Mouse (Mus musculus): ENCODE data around the gene Tmem44. TPM values are rescaled to one million over a fixed set of nuclear protein-coding genes. Genes with fewer than 3 reads are reported as not detected.

Tmem44 gene
- total and polyA plus RNA-seq, 2 experiments from 2014 or later, result 44.6 to 83.9 TPM

DNA sequence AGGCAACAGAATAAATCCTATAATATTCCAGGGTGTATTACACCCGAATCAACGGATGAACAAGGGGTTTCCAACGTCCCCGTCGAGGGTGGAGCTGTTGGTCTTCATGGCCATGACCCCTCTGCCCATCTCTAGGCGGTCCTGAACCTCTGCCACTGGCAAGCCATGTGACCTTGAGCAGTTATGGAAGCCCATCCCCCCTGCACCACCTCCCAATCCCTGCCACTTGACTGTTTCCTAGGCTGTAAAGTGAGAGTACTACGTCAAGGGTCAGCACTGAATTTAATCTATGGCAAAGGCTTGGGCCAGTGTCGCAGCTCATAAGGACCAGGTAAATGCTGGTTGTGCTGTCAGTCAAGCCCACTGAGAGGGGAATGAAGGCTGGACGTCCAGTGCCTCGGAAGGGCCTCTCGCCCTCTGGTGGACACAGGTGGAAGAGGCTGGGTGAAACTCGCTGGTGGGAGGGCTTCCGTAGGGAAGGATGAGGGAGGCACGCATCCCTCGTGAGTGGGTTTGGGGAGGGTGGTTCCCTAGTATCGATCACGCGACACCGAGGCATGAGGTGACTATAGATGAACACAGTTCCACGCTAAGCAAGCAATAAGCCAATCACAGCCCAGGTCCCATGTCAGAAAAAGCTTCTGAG, 18.8 kb downstream of the Tmem44 start:
- H3K9me3 ChIP-seq (ENCODE audit: low read length), result no peaks in the 10 kb centered on the region
- no peaks in the 10 kb centered on the region for H3K27me3 ChIP-seq (ENCODE audit: insufficient read depth, low read length)
- H3K4me2 ChIP-seq (ENCODE audit: low read depth, low read length), result 0 out of 2 replicates have a peak overlapping the region, but pooled peaks have one; percentile 23
- no peak overlapping the region for H3K4me3 ChIP-seq (ENCODE audit: low read length)
- ATAC-seq (peak; percentile 66), DNase-seq (ENCODE audit: low spot score) (peak; percentile 71)
- no peak overlapping the region for H3K27ac ChIP-seq
- H3K4me1 ChIP-seq (ENCODE audit: insufficient read depth, low read length), result 0 out of 2 replicates have a peak, but pooled peaks cover 4% of the 10 kb centered on the region
- H3K9ac ChIP-seq (replicated peaks; ENCODE audit: low read length), result no peak overlapping the region
- WGBS, result 32% methylated on average over 20 of the region's 20 CpGs
- TF ChIP-seq CTCF (IDR thresholded peaks at IDR 0.05; ENCODE audit: low read depth), result peak; percentile 97
- peaks cover 14% of the 10 kb centered on the region for H3K36me3 ChIP-seq (ENCODE audit: insufficient read depth, low read length)

DNA sequence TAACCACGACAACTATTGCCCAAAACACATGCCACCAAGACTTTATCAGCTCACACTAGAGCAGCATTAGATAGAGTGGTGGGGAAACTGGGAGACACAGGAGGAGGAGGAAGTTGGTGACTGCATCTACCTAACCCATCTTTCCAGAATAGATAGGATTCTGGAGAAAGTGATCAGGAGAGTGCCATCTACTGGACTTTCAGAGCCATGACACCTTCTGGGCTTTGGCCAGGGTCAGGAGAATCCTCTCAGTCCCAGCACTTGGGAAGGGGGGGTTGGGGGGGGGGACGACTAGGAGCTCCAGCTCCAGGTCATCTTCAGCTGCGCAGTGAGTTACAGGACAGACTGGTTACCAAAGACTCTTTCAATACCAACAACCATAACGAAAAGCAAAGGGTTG, 19.8 kb downstream of the Tmem44 start:
- Histone ChIP-seq H3K36me3 (ENCODE audit: insufficient read depth, low read length) (peaks cover 14% of the 10 kb centered on the region), H3K4me3 (ENCODE audit: low read length) (no peak overlapping the region), H3K4me2 (ENCODE audit: low read depth, low read length) (no peak overlapping the region), H3K27ac (no peak overlapping the region), H3K9me3 (ENCODE audit: low read length) (no peaks in the 10 kb centered on the region), H3K27me3 (ENCODE audit: insufficient read depth, low read length) (no peaks in the 10 kb centered on the region), H3K9ac (replicated peaks; ENCODE audit: low read length) (no peak overlapping the region), H3K4me1 (ENCODE audit: insufficient read depth, low read length) (0 out of 2 replicates have a peak, but pooled peaks cover 4% of the 10 kb centered on the region)
- no peak for ATAC-seq
- DNase-seq (ENCODE audit: low spot score), result peak; percentile 57
- TF ChIP-seq CTCF (IDR thresholded peaks at IDR 0.05; ENCODE audit: low read depth), result peak; percentile 73
- WGBS, result 41% methylated on average over 4 of the region's 4 CpGs

DNA sequence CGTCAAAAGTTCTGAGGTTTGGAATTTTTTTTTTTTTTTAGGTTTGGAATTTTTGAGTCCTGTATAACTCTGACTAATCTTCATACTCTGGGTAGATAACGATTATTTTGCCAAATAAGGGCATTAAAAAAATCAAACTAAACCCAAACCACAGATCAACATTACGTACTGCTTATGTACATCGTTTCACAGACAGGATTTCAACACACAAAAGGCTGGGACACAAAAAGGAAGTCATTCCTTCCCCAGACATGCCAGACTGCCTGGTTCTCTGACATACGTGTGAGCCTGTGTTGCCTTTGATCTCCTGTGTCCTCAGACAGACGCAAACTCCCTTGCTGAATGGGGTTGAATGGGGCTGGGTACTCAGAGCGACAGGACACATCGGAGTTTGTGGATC, 22.3 kb downstream of the Tmem44 start:
- TF ChIP-seq CTCF (IDR thresholded peaks at IDR 0.05; ENCODE audit: low read depth), result no peak
- H3K9ac ChIP-seq (replicated peaks; ENCODE audit: low read length), result no peak overlapping the region
- H3K36me3 ChIP-seq (ENCODE audit: insufficient read depth, low read length), result peaks cover 9% of the 10 kb centered on the region; the same call in 1 of the 2 replicates
- DNase-seq (ENCODE audit: low spot score) (no peak), ATAC-seq (no peak)
- 0 out of 2 replicates have a peak, but pooled peaks cover 4% of the 10 kb centered on the region for H3K4me1 ChIP-seq (ENCODE audit: insufficient read depth, low read length)
- H3K9me3 ChIP-seq (ENCODE audit: low read length), result no peaks in the 10 kb centered on the region
- H3K4me2 ChIP-seq (ENCODE audit: low read depth, low read length), result no peak overlapping the region
- H3K27me3 ChIP-seq (ENCODE audit: insufficient read depth, low read length), result no peaks in the 10 kb centered on the region
- no peak overlapping the region for H3K4me3 ChIP-seq (ENCODE audit: low read length)
- no peak overlapping the region for H3K27ac ChIP-seq
- 88% methylated on average over 8 of the region's 8 CpGs for WGBS

DNA sequence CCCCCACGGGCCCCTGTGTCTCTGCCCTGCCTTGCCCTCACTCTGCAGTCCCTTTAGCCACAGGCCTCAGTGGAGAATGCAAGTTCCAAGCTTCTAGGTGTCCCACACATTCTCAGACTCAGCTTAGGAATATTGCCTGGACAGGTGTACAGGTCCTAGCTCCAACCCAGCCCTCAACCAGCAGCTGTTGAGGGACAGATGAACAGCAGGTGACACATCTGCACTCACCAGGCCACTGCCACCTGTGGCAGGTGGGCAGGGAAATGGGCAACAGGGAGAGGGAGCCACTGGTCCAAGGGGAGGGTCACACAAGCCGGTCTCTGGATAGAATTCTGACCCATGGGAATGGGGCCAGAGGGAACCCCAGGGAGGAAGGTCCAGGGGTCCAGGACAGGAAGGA, 22.8 kb downstream of the Tmem44 start:
- 67% methylated on average over 2 of the region's 2 CpGs for WGBS
- no peak for TF ChIP-seq CTCF (IDR thresholded peaks at IDR 0.05; ENCODE audit: low read depth)
- no peak for DNase-seq (ENCODE audit: low spot score)
- H3K9me3 ChIP-seq (ENCODE audit: low read length), result no peaks in the 10 kb centered on the region
- no peak overlapping the region for H3K27ac ChIP-seq
- H3K27me3 ChIP-seq (ENCODE audit: insufficient read depth, low read length), result no peaks in the 10 kb centered on the region
- no peak overlapping the region for H3K4me3 ChIP-seq (ENCODE audit: low read length)
- no peak for ATAC-seq
- no peak overlapping the region for H3K4me2 ChIP-seq (ENCODE audit: low read depth, low read length)
- H3K9ac ChIP-seq (replicated peaks; ENCODE audit: low read length), result no peak overlapping the region
- H3K4me1 ChIP-seq (ENCODE audit: insufficient read depth, low read length), result 0 out of 2 replicates have a peak, but pooled peaks cover 4% of the 10 kb centered on the region
- H3K36me3 ChIP-seq (ENCODE audit: insufficient read depth, low read length), result peaks cover 9% of the 10 kb centered on the region; the same call in 1 of the 2 replicates

DNA sequence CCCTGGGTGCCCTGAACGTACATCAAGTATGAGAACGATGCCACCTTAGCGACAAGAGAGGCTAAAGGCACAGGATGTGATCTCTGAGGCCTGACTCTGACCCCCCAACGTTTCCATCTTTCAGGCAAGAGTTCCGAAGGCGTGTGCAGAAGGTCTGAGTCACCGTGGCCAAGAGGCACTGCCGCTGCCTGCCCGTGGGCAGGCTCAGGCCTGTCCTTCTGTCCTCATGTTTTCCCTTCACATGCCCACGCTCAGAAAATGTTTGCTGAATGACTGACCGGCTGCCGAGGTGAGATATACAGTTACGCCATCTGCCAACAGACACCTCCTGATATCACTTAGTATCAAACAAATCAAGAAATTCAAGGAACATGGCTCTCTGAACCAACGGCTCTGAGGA, 24.9 kb downstream of the Tmem44 start:
- ATAC-seq, result no peak
- 87% methylated on average over 14 of the region's 14 CpGs for WGBS

DNA sequence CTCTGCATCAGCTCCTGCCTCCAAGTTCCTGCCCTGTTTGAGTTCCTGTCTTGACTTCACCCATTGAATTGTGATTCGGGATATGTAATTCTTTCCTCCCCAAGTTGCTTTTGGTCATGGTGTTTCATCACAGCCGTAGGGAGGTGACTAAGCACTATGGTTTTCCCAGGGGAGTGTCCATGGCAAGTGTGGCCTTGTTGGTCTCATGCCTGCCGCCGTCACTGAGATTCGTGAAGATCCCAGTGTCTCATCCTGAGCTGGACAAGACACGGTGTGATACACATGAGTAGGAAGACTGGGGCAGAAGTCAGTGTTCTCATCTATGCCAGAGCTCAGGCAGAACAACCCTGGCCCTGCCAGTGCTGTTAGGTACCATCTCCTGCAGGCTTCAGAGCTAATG, 26.2 kb downstream of the Tmem44 start:
- Histone ChIP-seq H3K4me2 (ENCODE audit: low read depth, low read length) (no peak overlapping the region), H3K36me3 (ENCODE audit: insufficient read depth, low read length) (peaks cover 14% of the 10 kb centered on the region; the same call in 1 of the 2 replicates), H3K27ac (no peak overlapping the region), H3K9me3 (ENCODE audit: low read length) (no peaks in the 10 kb centered on the region), H3K27me3 (ENCODE audit: insufficient read depth, low read length) (no peaks in the 10 kb centered on the region), H3K4me1 (ENCODE audit: insufficient read depth, low read length) (no peaks in the 10 kb centered on the region), H3K9ac (replicated peaks; ENCODE audit: low read length) (no peak overlapping the region), H3K4me3 (ENCODE audit: low read length) (no peak overlapping the region)
- no peak for ATAC-seq
- WGBS, result 93% methylated on average over 6 of the region's 6 CpGs
- no peak for DNase-seq (ENCODE audit: low spot score)
- TF ChIP-seq CTCF (IDR thresholded peaks at IDR 0.05; ENCODE audit: low read depth), result no peak

More for the DNA sequence above, 24.9 kb downstream of the Tmem44 start:
- no peak overlapping the region for H3K4me2 ChIP-seq (ENCODE audit: low read depth, low read length)
- peaks cover 15% of the 10 kb centered on the region; the same call in 1 of the 2 replicates for H3K36me3 ChIP-seq (ENCODE audit: insufficient read depth, low read length)
- H3K4me1 ChIP-seq (ENCODE audit: insufficient read depth, low read length), result no peaks in the 10 kb centered on the region
- no peak overlapping the region for H3K9ac ChIP-seq (replicated peaks; ENCODE audit: low read length)
- no peaks in the 10 kb centered on the region for H3K9me3 ChIP-seq (ENCODE audit: low read length)
- TF ChIP-seq CTCF (IDR thresholded peaks at IDR 0.05; ENCODE audit: low read depth), result no peak
- H3K4me3 ChIP-seq (ENCODE audit: low read length), result no peak overlapping the region
- H3K27ac ChIP-seq, result no peak overlapping the region
- DNase-seq (ENCODE audit: low spot score), result no peak
- no peaks in the 10 kb centered on the region for H3K27me3 ChIP-seq (ENCODE audit: insufficient read depth, low read length)
